Mouse (Mus musculus) MEL (cell line): ENCODE results near the gene Rab3gap2. TPM values are rescaled to one million over a fixed set of nuclear protein-coding genes. Genes with fewer than 3 reads are reported as not detected.

ENCODE experiments used
- DNase-seq: peaks from one replicate; pipeline ENCODE4 v3.0.0; 2011; ENCODE audit warnings: low read depth, low spot score
- H3K27ac ChIP-seq: 2 replicates; pipeline ENCODE4 v1.5.1; 2012; ENCODE audit warnings: low read depth, mild to moderate bottlenecking, control low read depth, low read length, moderate library complexity; ENCODE audit not compliant: control insufficient read depth
- H3K27me3 ChIP-seq, 2 experiments: fragments of 150-350 bp in 1 of 2; sonication (generic) in 1 of 2; 2 replicates each; pipeline ENCODE4 v1.6.1; 2012; ENCODE audit warnings: low read length in 2 of 2, mild to moderate bottlenecking in 2 of 2, improper control_type of control experiment in 1 of 2, moderate library complexity in 1 of 2; ENCODE audit not compliant: insufficient read depth in 2 of 2, control insufficient read depth in 1 of 2
- H3K36me3 ChIP-seq, 2 experiments: 2 replicates each; pipeline ENCODE4 v1.6.1; 2012 to 2014; ENCODE audit warnings: low read length in 2 of 2, improper control_type of control experiment in 1 of 2, inconsistent platforms in 1 of 2, mild to moderate bottlenecking in 1 of 2; ENCODE audit not compliant: insufficient read depth in 2 of 2, control insufficient read depth in 1 of 2
- H3K4me1 ChIP-seq, 2 experiments: fragments of 150-350 bp in 1 of 2; sonication (generic) in 1 of 2; 2 replicates each; pipeline ENCODE4 v1.6.1; 2012; ENCODE audit warnings: low read length in 2 of 2, improper control_type of control experiment in 1 of 2, mild to moderate bottlenecking in 1 of 2; ENCODE audit not compliant: insufficient read depth in 2 of 2, control insufficient read depth in 1 of 2
- H3K4me3 ChIP-seq, 2 experiments: fragments of 150-350 bp in 1 of 2; sonication (generic) in 1 of 2; 2 replicates each; pipeline ENCODE4 v1.5.1; 2012; ENCODE audit warnings: low read depth in 2 of 2, low read length in 2 of 2, mild to moderate bottlenecking in 2 of 2, moderate library complexity in 2 of 2, control low read depth in 1 of 2, improper control_type of control experiment in 1 of 2; ENCODE audit not compliant: control insufficient read depth in 1 of 2, insufficient read depth in 1 of 2
- H3K79me2 ChIP-seq: 2 replicates; pipeline ENCODE4 v1.6.1; 2012; ENCODE audit warnings: mild to moderate bottlenecking, low read length, moderate library complexity; ENCODE audit not compliant: control insufficient read depth, poor library complexity, insufficient read depth
- H3K9ac ChIP-seq: 2 replicates; pipeline ENCODE4 v1.6.1; 2012; ENCODE audit warnings: low read depth, mild to moderate bottlenecking, control low read depth, low read length, moderate library complexity; ENCODE audit not compliant: control insufficient read depth, poor library complexity, severe bottlenecking
- H3K9me3 ChIP-seq: fragments of 150-350 bp; sonication (generic); replicated peaks from 2 replicates; pipeline ENCODE4 v1.6.1; 2012; ENCODE audit warnings: mild to moderate bottlenecking, low read length, improper control_type of control experiment, moderate library complexity; ENCODE audit not compliant: insufficient read depth
- BHLHE40 ChIP-seq: IDR thresholded peaks from 2 replicates; pipeline ENCODE4 v1.6.1; 2012; ENCODE audit warnings: low read depth, mild to moderate bottlenecking, inconsistent platforms, low read length, improper control_type of control experiment, borderline replicate concordance
- MAFK ChIP-seq: IDR thresholded peaks from 2 replicates; pipeline ENCODE4 v1.6.1; 2011; ENCODE audit warnings: low read depth, mild to moderate bottlenecking, low read length, improper control_type of control experiment, borderline replicate concordance
- MAX ChIP-seq: IDR thresholded peaks from 2 replicates; pipeline ENCODE4 v1.6.1; 2011; ENCODE audit warnings: low read length, improper control_type of control experiment
- MXI1 ChIP-seq: IDR thresholded peaks from 2 replicates; pipeline ENCODE4 v1.6.1; 2011; ENCODE audit warnings: mild to moderate bottlenecking, low read depth, low read length, improper control_type of control experiment
- MYC ChIP-seq: IDR thresholded peaks from 2 replicates; pipeline ENCODE4 v1.6.1; 2011; ENCODE audit warnings: low read depth, mild to moderate bottlenecking, low read length, improper control_type of control experiment, moderate library complexity
- POLR2A ChIP-seq, 2 experiments: IDR thresholded peaks; 2 replicates each; pipeline ENCODE4 v1.6.1; 2011 to 2012; ENCODE audit warnings: low read length in 2 of 2, mild to moderate bottlenecking in 2 of 2, control low read depth in 1 of 2, improper control_type of control experiment in 1 of 2, low read depth in 1 of 2, moderate library complexity in 1 of 2; ENCODE audit not compliant: control insufficient read depth in 1 of 2, insufficient read depth in 1 of 2, poor library complexity in 1 of 2
- POLR2AphosphoS2 ChIP-seq: IDR thresholded peaks from 2 replicates; pipeline ENCODE4 v1.6.1; 2011; ENCODE audit warnings: low read length, improper control_type of control experiment
- RAD21 ChIP-seq: IDR thresholded peaks from 2 replicates; pipeline ENCODE4 v1.6.1; 2011; ENCODE audit warnings: mild to moderate bottlenecking, low read depth, low read length, improper control_type of control experiment
- SIN3A ChIP-seq: IDR thresholded peaks from 2 replicates; pipeline ENCODE4 v1.6.1; 2012; ENCODE audit warnings: low read length, improper control_type of control experiment, inconsistent platforms
- TAL1 ChIP-seq: IDR thresholded peaks from 2 replicates; pipeline ENCODE4 v1.6.1; 2012; ENCODE audit warnings: mild to moderate bottlenecking, inconsistent platforms, low read length, moderate library complexity, mixed read lengths
- USF1 ChIP-seq: IDR thresholded peaks from 2 replicates; pipeline ENCODE4 v1.6.1; 2014; ENCODE audit warnings: low read depth, mild to moderate bottlenecking, inconsistent platforms, low read length, improper control_type of control experiment, moderate library complexity
- USF2 ChIP-seq, 2 experiments: IDR thresholded peaks; 2 replicates each; pipeline ENCODE4 v1.6.1; 2011 to 2012; ENCODE audit warnings: improper control_type of control experiment in 2 of 2, low read length in 2 of 2, borderline replicate concordance in 1 of 2, inconsistent platforms in 1 of 2, low read depth in 1 of 2, mild to moderate bottlenecking in 1 of 2; ENCODE audit not compliant: insufficient read depth in 1 of 2
- ZC3H11A ChIP-seq: IDR thresholded peaks from 2 replicates; pipeline ENCODE4 v1.6.1; 2012; ENCODE audit warnings: low read depth, mild to moderate bottlenecking, inconsistent platforms, low read length, improper control_type of control experiment
- ZMIZ1 ChIP-seq: IDR thresholded peaks from 2 replicates; pipeline ENCODE4 v1.6.1; 2012; ENCODE audit warnings: low read depth, mild to moderate bottlenecking, inconsistent platforms, low read length, improper control_type of control experiment, moderate library complexity
- ZNF384 ChIP-seq: IDR thresholded peaks from 2 replicates; pipeline ENCODE4 v1.6.1; 2012; ENCODE audit warnings: low read depth, mild to moderate bottlenecking, inconsistent platforms, low read length, improper control_type of control experiment
- polyA plus RNA-seq, 2 experiments: library from polyadenylated mRNA; stranded (reverse) in 1 of 2; unstranded in 1 of 2; fragments of >175 nt in 1 of 2; fragments of >200 nt in 1 of 2; gene quantifications; 2 replicates each; pipeline versions ENCODE4 v1.2.1 to v1.2.4; 2012; ENCODE audit warnings: low replicate concordance in 2 of 2, low read depth in 1 of 2; ENCODE audit not compliant: insufficient read length in 2 of 2, insufficient read depth in 1 of 2, missing spikeins in 1 of 2
- total RNA-seq: library from RNA; depleted of rRNA; stranded (reverse); fragments of 300-350 nt; gene quantifications from 2 replicates; pipeline ENCODE4 v1.2.3, GENCODE M21; 2012

Gene Rab3gap2
- total and polyA plus RNA-seq, 3 experiments = 24.1 to 40.1 TPM; not detected in 1

GRCm38 (mm10) chr1:185203196-185203908 is 565 bp upstream of the Rab3gap2 start:
- peak overlapping the region; percentile 62 to 70 for H3K4me3 ChIP-seq
- H3K36me3 ChIP-seq = peaks cover 0 to 9% of the 10 kb centered on the region in 2 experiments; a peak in 2 of 4 replicates
- H3K79me2 ChIP-seq = peaks cover 20% of the 10 kb centered on the region
- DNase-seq = peak; percentile 26
- no peaks in the 10 kb centered on the region for H3K9me3 ChIP-seq
- H3K27ac ChIP-seq = peak overlapping the region; percentile 76
- peak overlapping the region; percentile 90 for H3K9ac ChIP-seq
- TF ChIP-seq USF1 (no peak), ZNF384 (peak; percentile 74)
- H3K4me1 ChIP-seq = peaks cover 0 to 10% of the 10 kb centered on the region in 2 experiments; a peak in 2 of 4 replicates
- no peaks in the 10 kb centered on the region for H3K27me3 ChIP-seq

- no peaks in the 10 kb centered on the region for H3K9me3 ChIP-seq
- no peak overlapping the region for H3K27ac ChIP-seq
- peak overlapping the region; percentile 89 for H3K9ac ChIP-seq
- H3K27me3 ChIP-seq = no peaks in the 10 kb centered on the region
- H3K4me3 ChIP-seq = peak overlapping the region; percentile 9 to 77; a peak in 2 of 4 replicates
- peaks cover 20% of the 10 kb centered on the region for H3K79me2 ChIP-seq
- TF ChIP-seq SIN3A (0 out of 2 replicates have a peak, but pooled peaks have one; percentile 38), MAFK (no peak), ZMIZ1 (no peak), USF2 (IDR thresholded peaks at IDR 0.05; ENCODE audit: borderline replicate concordance in 1 of 2, insufficient read depth in 1 of 2, low read depth in 1 of 2, low read length in 2 of 2) (0 out of 4 replicates have a peak, but pooled peaks of 1 of the 2 experiments have one; percentile 23), USF1 (peak; percentile 80), MXI1 (peak; percentile 89), MAX (peak; percentile 71), MYC (peak; percentile 84), BHLHE40 (peak; percentile 81), POLR2A (IDR thresholded peaks at IDR 0.05; ENCODE audit: control insufficient read depth in 1 of 2, insufficient read depth in 1 of 2, low read depth in 1 of 2, low read length in 2 of 2, poor library complexity in 1 of 2) (no peak)
- TF ChIP-seq, all 39 proteins: peak for 7
- peaks cover 0 to 10% of the 10 kb centered on the region in 2 experiments; a peak in 2 of 4 replicates for H3K4me1 ChIP-seq
- peak; percentile 76 for DNase-seq
- H3K36me3 ChIP-seq = peaks cover 0 to 9% of the 10 kb centered on the region in 2 experiments; a peak in 2 of 4 replicates
Measured at GRCm38 (mm10) chr1:185205090-185205489, 1.2 kb downstream of the Rab3gap2 start.

GRCm38 (mm10) chr1:185207851-185208595 is 4.1 kb downstream of the Rab3gap2 start:
- H3K36me3 ChIP-seq = peaks cover 0 to 9% of the 10 kb centered on the region in 2 experiments; a peak in 3 of 4 replicates
- peaks cover 20% of the 10 kb centered on the region for H3K79me2 ChIP-seq
- peaks cover 0 to 9% of the 10 kb centered on the region in 2 experiments; a peak in 2 of 4 replicates for H3K4me1 ChIP-seq
- no peak overlapping the region for H3K27ac ChIP-seq
- DNase-seq = no peak
- H3K4me3 ChIP-seq = no peak overlapping the region
- H3K9ac ChIP-seq = no peak overlapping the region
- TF ChIP-seq POLR2AphosphoS2 (no peak), ZC3H11A (no peak), BHLHE40 (no peak), TAL1 (no peak), RAD21 (no peak)
- H3K9me3 ChIP-seq = no peaks in the 10 kb centered on the region
- H3K27me3 ChIP-seq = no peaks in the 10 kb centered on the region
